Mouse (Mus musculus) lung, adult 2 months (tissue): ENCODE measurements at regions not wholly inside any gene's neighbourhood (a gene's known extent, or its start where the extent isn't known, plus 50 kb on each side); places are given as distances from the start of the nearest gene placed in this dataset.

Experiments used
- CTCF ChIP-seq: fragments of 200-500 bp; IDR thresholded peaks from 2 replicates; pipeline ENCODE4 v1.5.1; 2011; ENCODE audit warnings: mild to moderate bottlenecking, low read length, control low read depth; ENCODE audit not compliant: insufficient read depth
- POLR2A ChIP-seq: fragments of 200-500 bp; IDR thresholded peaks from 2 replicates; pipeline ENCODE4 v1.6.1; 2011; ENCODE audit warnings: low read depth, mild to moderate bottlenecking, control low read depth, low read length, borderline replicate concordance; ENCODE audit errors: extremely low read depth

DNA sequence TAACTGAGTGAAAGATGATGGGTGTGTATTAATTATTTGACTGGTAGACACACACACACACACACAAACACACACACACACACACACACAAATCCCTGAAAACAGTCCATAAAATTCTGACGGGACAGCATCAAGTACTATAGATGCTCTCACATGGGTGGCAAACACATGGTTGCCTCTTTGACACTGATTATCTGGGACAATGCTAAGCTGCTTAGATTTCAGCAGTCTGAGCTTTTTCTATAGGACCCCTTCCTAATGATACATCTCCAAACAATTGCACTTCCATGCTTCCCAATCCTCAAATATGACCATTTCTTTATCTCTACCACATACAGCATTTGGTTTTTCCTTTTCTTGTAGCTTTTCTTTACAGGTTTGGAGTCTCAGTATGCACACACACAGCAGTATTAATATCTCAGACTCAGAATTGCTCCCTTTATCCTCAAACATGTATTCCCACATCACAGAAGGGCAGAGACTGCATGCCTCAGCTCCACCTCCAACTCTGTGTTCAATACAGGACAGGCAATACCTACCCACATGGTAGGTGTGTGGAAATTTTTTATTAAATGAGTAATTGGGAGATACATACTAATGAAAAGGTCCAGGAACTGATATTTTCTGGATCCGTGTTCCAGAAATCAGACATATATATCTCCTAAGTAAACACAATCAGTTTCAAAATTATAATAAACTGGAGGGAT, 110.1 kb upstream of the Igf1 start:
- TF ChIP-seq CTCF (no peak), POLR2A (no peak)
